Mouse (Mus musculus) cerebellum, adult 2 months (tissue): ENCODE data around the gene Il9r. TPM values are rescaled to one million over a fixed set of nuclear protein-coding genes. Genes with fewer than 3 reads are reported as not detected.
A peak's percentile ranks its signal among the peaks of the same experiment; 100 is the strongest.

Experiments
- DNase-seq, 2 experiments: peaks; one replicate each; pipeline ENCODE4 v3.0.0; 2021
- H3K27ac ChIP-seq: fragments of 200-500 bp; 2 replicates; pipeline ENCODE4 v1.5.1; 2012; ENCODE audit warnings: low read length, control low read depth, inconsistent platforms; ENCODE audit not compliant: insufficient read depth
- H3K27me3 ChIP-seq: fragments of 200-500 bp; 2 replicates; pipeline ENCODE4 v1.6.1; 2012; ENCODE audit warnings: inconsistent platforms, mild to moderate bottlenecking, low read length, moderate library complexity; ENCODE audit not compliant: control insufficient read depth, insufficient read depth
- H3K4me1 ChIP-seq: fragments of 200-500 bp; 2 replicates; pipeline ENCODE4 v1.6.1; 2011; ENCODE audit warnings: low read length; ENCODE audit not compliant: control insufficient read depth, insufficient read depth
- H3K4me3 ChIP-seq: fragments of 200-500 bp; replicated peaks from 2 replicates; pipeline ENCODE3; 2011; ENCODE audit warnings: mild to moderate bottlenecking, low read depth, low read length, control low read depth; ENCODE audit not compliant: insufficient read depth
- CTCF ChIP-seq: fragments of 200-500 bp; IDR thresholded peaks from 2 replicates; pipeline ENCODE4 v1.5.1; 2011; ENCODE audit warnings: low read depth, mild to moderate bottlenecking, control low read depth, low read length, moderate library complexity, borderline replicate concordance; ENCODE audit not compliant: insufficient read depth
- POLR2A ChIP-seq: fragments of 200-500 bp; IDR thresholded peaks from 2 replicates; pipeline ENCODE4 v1.6.1; 2011; ENCODE audit warnings: low read length, control low read depth, borderline replicate concordance; ENCODE audit not compliant: insufficient read depth
- whole genome bisulfite sequencing: fragments of 180-500 bp; shearing (Covaris S2); methylation state at CpG from one replicate; pipeline ENCODE4 v1.1.7; 2018; 5-methylcytosine and 5-hydroxymethylcytosine counted together
- polyA plus RNA-seq: library from polyadenylated mRNA; depleted of rRNA; stranded (reverse); fragments of >200 nt; gene quantifications from 2 replicates; pipeline ENCODE4 v1.2.3, GENCODE M21; 2012

Gene Il9r
- polyA plus RNA-seq, 1 experiment: not detected

DNA sequence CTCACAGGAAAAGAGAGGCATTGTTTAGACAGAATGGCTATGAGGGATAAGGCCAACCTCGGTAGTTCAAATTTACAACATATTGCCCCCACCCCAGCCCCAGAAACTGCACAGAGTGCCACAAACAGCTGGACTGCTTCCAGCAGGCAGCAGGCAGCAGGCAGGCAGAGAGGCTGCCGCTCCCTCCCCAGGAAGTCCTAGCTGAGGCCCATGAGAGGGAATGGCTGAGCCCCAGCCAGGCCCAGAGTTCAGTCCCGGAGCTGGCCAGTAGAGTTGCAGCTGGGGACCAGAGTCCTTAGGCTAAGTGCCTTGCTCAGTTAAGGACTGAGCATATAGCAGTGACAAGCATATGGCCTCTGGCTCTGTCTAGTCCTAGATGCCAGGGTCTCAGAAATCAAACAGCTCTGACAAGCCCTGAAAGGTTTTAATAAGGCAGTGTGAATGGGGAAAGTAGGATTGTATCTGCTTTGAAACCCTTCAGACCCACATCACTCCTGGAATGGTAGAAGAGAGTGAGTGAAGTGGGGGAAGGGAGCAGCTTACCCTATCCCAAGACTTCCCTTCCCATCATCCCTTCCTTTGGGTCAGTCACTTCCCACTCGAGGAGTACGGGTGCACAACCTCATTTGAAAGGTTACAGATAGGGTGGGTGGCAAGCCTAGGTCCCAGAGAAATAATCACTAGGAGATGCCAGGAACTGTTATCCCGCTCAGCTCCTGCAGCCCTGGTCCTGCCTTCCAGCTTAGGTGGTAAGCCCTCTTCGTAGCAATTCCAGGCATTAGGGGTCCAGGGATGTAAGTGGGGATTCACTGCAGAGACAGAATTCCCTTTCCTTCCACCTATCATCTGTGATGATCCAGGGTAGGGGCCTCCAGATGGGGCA is 25.4 kb upstream of the Il9r start:
- no peak for TF ChIP-seq POLR2A
- TF ChIP-seq CTCF: no peak
- H3K4me1 ChIP-seq: peaks cover 37% of the 10 kb centered on the region
- H3K27ac ChIP-seq: 0 out of 2 replicates have a peak overlapping the region, but pooled peaks have one; percentile 12
- WGBS: 59% methylated on average over 7 of the region's 7 CpGs
- H3K4me3 ChIP-seq: no peak overlapping the region
- no peaks in the 10 kb centered on the region for H3K27me3 ChIP-seq
- DNase-seq: peak in 1 of 2 experiments; percentile 28

DNA sequence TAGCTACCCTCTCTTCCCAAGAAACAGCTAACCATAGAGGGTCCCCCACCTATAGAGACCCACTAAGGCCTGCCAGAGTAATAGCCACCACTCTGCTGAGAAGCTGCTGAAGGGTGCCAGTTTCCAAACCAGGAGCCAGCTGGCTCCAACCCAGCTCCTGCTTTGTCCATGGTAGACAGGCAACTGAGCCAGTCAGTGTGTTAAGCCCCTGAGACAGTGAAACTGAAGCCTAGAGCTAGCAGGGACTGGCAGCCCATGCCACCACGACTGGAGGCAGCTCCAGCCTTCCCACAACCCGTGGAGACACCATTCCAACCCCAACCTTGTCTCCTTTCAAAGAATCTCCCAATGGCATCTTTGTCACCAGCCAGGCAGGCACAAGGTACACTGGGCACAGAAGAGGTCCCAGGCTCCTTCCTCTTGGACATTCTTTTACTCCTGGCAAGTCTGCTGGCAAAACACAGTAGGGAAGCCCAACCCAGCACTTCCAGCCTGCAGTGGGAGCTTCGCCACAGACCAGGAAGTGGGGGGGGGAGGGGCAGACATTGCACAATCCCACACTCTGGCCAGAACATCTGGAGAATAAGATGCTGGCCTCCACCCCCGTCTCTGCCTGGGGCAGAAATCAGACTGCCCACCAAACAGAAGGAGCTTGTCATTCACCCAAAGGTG is 24.5 kb upstream of the Il9r start:
- peak in 1 of 2 experiments; percentile 37 for DNase-seq
- H3K27me3 ChIP-seq: no peaks in the 10 kb centered on the region
- H3K4me1 ChIP-seq: peaks cover 28% of the 10 kb centered on the region
- H3K27ac ChIP-seq: peak overlapping the region; percentile 12; the same call in 1 of the 2 replicates
- no peak for TF ChIP-seq POLR2A
- TF ChIP-seq CTCF: no peak
- WGBS: 27% methylated on average over 4 of the region's 4 CpGs
- H3K4me3 ChIP-seq: no peak overlapping the region

DNA sequence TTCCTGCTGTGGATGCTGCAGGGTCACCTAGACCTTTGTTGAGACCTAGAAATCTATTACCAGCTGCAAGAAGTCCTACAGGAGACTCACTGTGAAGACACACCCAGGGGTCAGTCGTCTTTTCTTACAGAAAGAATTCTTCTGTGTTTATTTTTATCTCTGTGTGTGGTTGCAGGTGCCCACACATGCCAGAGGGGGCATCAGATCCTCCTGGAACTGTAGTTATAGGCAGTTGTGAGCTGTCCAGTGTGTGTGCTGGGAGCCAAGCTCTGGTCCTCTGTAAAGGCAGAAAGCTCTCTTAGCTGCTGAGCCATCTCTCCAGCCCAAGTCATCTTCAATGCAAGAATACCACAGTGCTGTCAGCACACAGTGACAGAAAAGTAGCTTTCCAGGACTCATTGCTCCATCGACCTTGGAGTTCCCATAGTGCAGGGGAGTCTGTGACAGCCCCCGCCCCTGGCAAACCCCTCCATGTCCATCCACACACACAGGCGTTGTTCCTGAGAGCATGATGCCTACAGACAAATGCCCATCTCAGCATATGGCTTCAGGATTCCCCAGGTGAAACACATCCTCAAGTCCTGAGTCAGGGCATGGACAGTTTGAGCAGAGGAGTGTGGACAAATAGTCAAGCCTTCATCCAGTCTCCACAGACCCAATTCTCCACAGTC is 23.4 kb upstream of the Il9r start:
- no peaks in the 10 kb centered on the region for H3K27me3 ChIP-seq
- H3K4me1 ChIP-seq: peaks cover 24% of the 10 kb centered on the region
- H3K27ac ChIP-seq: no peak overlapping the region
- TF ChIP-seq CTCF (no peak), POLR2A (no peak)
- WGBS: 79% methylated on average over 4 of the region's 4 CpGs
- DNase-seq: no peak
- no peak overlapping the region for H3K4me3 ChIP-seq

GRCm38 (mm10) chr11:32222570-32223194 is 22.6 kb upstream of the Il9r start:
- TF ChIP-seq CTCF (no peak), POLR2A (no peak)
- Histone ChIP-seq H3K27ac (no peak overlapping the region), H3K4me3 (peak overlapping the region; percentile 57), H3K27me3 (no peaks in the 10 kb centered on the region), H3K4me1 (peaks cover 18% of the 10 kb centered on the region)
- WGBS: 35% methylated on average over 21 of the region's 21 CpGs
- peak in 1 of 2 experiments; percentile 33 for DNase-seq

GRCm38 (mm10) chr11:32221951-32222409 is 21.9 kb upstream of the Il9r start, which contains the start of gene Rhbdf1:
Gene Rhbdf1, minus strand, starts transcription at chr11:32222300.
- no peak within 1 kb of the TSS for H3K27ac ChIP-seq
- no peaks in the 10 kb centered on the region for H3K27me3 ChIP-seq
- TF ChIP-seq CTCF (no peak), POLR2A (no peak)
- peaks cover 17% of the 10 kb centered on the region for H3K4me1 ChIP-seq
- under 1% methylated on average over 71 of the region's 72 CpGs for WGBS
- peak in 1 of 2 experiments; percentile 69 for DNase-seq
- peak within 1 kb of the TSS; percentile 57 for H3K4me3 ChIP-seq

DNA sequence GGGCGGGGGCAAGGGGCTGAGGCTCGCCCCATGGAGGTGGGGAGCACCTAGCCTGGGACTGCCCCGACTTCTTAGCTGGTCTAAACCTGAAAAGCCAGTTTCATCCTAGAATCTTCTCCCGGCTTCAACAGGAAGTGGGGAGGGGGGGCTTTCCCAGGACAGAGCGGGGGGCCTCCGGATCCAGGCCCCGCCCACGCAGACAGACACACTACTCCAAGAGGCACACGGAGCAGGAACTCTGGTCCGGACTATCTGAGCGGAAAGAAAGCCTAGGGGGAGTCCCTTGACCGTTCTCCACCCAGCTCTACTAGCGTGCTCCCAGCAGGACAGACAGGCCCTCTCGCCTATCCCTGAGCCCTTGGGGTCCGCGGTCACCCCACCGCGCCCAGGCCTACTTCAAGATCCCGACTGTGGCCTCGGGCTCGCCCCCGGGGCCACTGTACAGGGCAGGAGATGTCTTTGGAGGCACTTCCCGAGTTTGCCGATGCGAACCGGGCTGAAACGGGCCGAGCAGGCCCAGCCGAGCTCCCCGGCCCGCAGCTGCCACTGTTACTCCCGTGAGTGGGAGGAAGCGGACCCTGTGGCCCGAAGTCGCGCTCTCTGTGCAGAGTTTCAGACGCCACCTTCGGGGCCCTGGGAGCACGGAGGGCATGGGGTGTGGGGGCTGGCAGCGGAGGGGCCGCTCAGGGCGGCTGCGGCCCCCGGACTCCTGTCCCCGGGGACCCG is 21.3 kb upstream of the Il9r start:
- Histone ChIP-seq H3K4me3 (peak overlapping the region; percentile 57), H3K4me1 (peaks cover 17% of the 10 kb centered on the region), H3K27me3 (no peaks in the 10 kb centered on the region), H3K27ac (no peak overlapping the region)
- 4% methylated on average over 46 of the region's 46 CpGs for WGBS
- no peak for TF ChIP-seq CTCF
- no peak for TF ChIP-seq POLR2A
- peak in 1 of 2 experiments; percentile 63 for DNase-seq

GRCm38 (mm10) chr11:32220607-32221224 is 20.6 kb upstream of the Il9r start:
- no peak overlapping the region for H3K27ac ChIP-seq
- H3K27me3 ChIP-seq: no peaks in the 10 kb centered on the region
- 72% methylated on average over 10 of the region's 10 CpGs for WGBS
- no peak for TF ChIP-seq CTCF
- TF ChIP-seq POLR2A: no peak
- H3K4me1 ChIP-seq: peaks cover 17% of the 10 kb centered on the region
- peak in 1 of 2 experiments; percentile 23 for DNase-seq
- H3K4me3 ChIP-seq: peak overlapping the region; percentile 7
